Mouse (Mus musculus) B cell, adult 62 days (primary cell): ENCODE results near the gene AC129217.1. TPM values are rescaled to one million over a fixed set of nuclear protein-coding genes. Genes with fewer than 3 reads are reported as not detected.

Source experiments
- total RNA-seq: library from RNA; stranded (reverse); gene quantifications from 4 replicates; pipeline ENCODE4 v1.2.4, GENCODE M21; 2023

AC129217.1 gene
- total RNA-seq: 6.4 to 30.3 TPM (median 16.5 TPM) in 4 replicates

GRCm38 (mm10) chr19:8829660-8830059 lies at the start of gene AC129217.1:
Gene AC129217.1, plus strand, starts transcription at chr19:8829773.

GRCm38 (mm10) chr19:8786008-8786781 lies 43.4 kb upstream of the AC129217.1 start, which contains the start of gene Taf6l:
Gene Taf6l, minus strand, starts transcription at chr19:8786417.

GRCm38 (mm10) chr19:8798264-8798946 lies 31.2 kb upstream of the AC129217.1 start, which contains the start of gene Polr2g:
Gene Polr2g, minus strand, starts transcription at chr19:8798577.

GRCm38 (mm10) chr19:8802130-8802821 lies 27.3 kb upstream of the AC129217.1 start, which contains the start of gene Zbtb3:
Gene Zbtb3, plus strand, starts transcription at chr19:8802555.

GRCm38 (mm10) chr19:8818801-8819595 lies 10.6 kb upstream of the AC129217.1 start, which contains the start of gene Ttc9c:
Gene Ttc9c, minus strand, starts transcription at chr19:8819333.

GRCm38 (mm10) chr19:8819596-8820423 lies 9.8 kb upstream of the AC129217.1 start, which contains the start of gene Hnrnpul2:
Gene Hnrnpul2, plus strand, starts transcription at chr19:8820010.

GRCm38 (mm10) chr19:8837251-8837791 lies 7.7 kb downstream of the AC129217.1 start, which contains the start of gene Bscl2:
Gene Bscl2, plus strand, starts transcription at chr19:8837467.

GRCm38 (mm10) chr19:8839103-8839907 lies 9.7 kb downstream of the AC129217.1 start, which contains the start of gene Gng3:
Gene Gng3, minus strand, starts transcription at chr19:8839194.

GRCm38 (mm10) chr19:8850402-8850901 lies 20.9 kb downstream of the AC129217.1 start, which contains the start of gene Lrrn4cl:
Gene Lrrn4cl, plus strand, starts transcription at chr19:8850768.

GRCm38 (mm10) chr19:8871267-8872186 lies 42.0 kb downstream of the AC129217.1 start, which contains the start of gene Ubxn1:
Gene Ubxn1, plus strand, starts transcription at chr19:8871496.

GRCm38 (mm10) chr19:8880311-8881033 lies 50.9 kb downstream of the AC129217.1 start, which contains the start of gene Uqcc3:
Gene Uqcc3, minus strand, starts transcription at chr19:8880923.

GRCm38 (mm10) chr19:8883616-8884015 lies 54.0 kb downstream of the AC129217.1 start, which contains the start of the genes Lbhd1 and Gm49403:
Gene Lbhd1, plus strand, starts transcription at chr19:8883732.
Gene Gm49403, plus strand, starts transcription at chr19:8883930.

GRCm38 (mm10) chr19:8888511-8889385 lies 59.2 kb downstream of the AC129217.1 start, which contains the start of the genes 1810009A15Rik and Gm49416:
Gene 1810009A15Rik, plus strand, starts transcription at chr19:8888853.
Gene Gm49416, plus strand, starts transcription at chr19:8888926.

